Mouse (Mus musculus) hindbrain, embryonic 16.5 days (tissue): Measurements from ENCODE around the gene Akap6. TPM values are rescaled to one million over a fixed set of nuclear protein-coding genes. Genes with fewer than 3 reads are reported as not detected.

Source experiments
- ATAC-seq: fragments of 200-750 bp; cut with Nextera tagmentation; 2 replicates; pipeline ENCODE4 v1.8.0; 2017; ENCODE audit warnings: moderate TSS enrichment, moderate library complexity
- H3K27ac ChIP-seq: fragments of 300-500 bp; sonication (generic); 2 replicates; pipeline ENCODE4 v1.5.1; 2014; ENCODE audit warnings: low read depth, mild to moderate bottlenecking, control low read depth, low read length, moderate library complexity
- H3K27me3 ChIP-seq: fragments of 300-500 bp; sonication (generic); replicated peaks from 2 replicates; pipeline ENCODE4 v1.6.1; 2014; ENCODE audit warnings: low read length; ENCODE audit not compliant: control insufficient read depth, insufficient read depth
- H3K36me3 ChIP-seq: fragments of 300-500 bp; sonication (generic); 2 replicates; pipeline ENCODE4 v1.6.1; 2014; ENCODE audit warnings: mild to moderate bottlenecking, low read length, moderate library complexity, mixed read lengths; ENCODE audit not compliant: control insufficient read depth, insufficient read depth
- H3K4me1 ChIP-seq: fragments of 300-500 bp; sonication (generic); 2 replicates; pipeline ENCODE4 v1.6.1; 2014; ENCODE audit warnings: low read depth, low read length; ENCODE audit not compliant: control insufficient read depth, insufficient read depth
- H3K4me2 ChIP-seq: fragments of 300-500 bp; sonication (generic); 2 replicates; pipeline ENCODE4 v1.6.1; 2014; ENCODE audit warnings: mild to moderate bottlenecking, low read length, control low read depth, moderate library complexity
- H3K4me3 ChIP-seq: fragments of 300-500 bp; sonication (generic); 2 replicates; pipeline ENCODE4 v1.5.1; 2014; ENCODE audit warnings: mild to moderate bottlenecking, low read length, control low read depth, moderate library complexity
- H3K9ac ChIP-seq: fragments of 300-500 bp; sonication (generic); 2 replicates; pipeline ENCODE4 v1.6.1; 2014; ENCODE audit warnings: low read depth, mild to moderate bottlenecking, control low read depth, low read length, moderate library complexity
- H3K9me3 ChIP-seq: fragments of 300-500 bp; sonication (generic); 2 replicates; pipeline ENCODE4 v1.6.1; 2014; ENCODE audit warnings: mild to moderate bottlenecking, low read length, moderate library complexity; ENCODE audit not compliant: control insufficient read depth
- WGBS: fragments of 180-500 bp; shearing (Covaris S2); extraction: QIAGEN DNeasy Blood & Tissue Kit; methylation state at CpG from one replicate; pipeline ENCODE4 v1.1.7; 2014; 5-methylcytosine and 5-hydroxymethylcytosine counted together
- polyA plus RNA-seq: library from polyadenylated mRNA; unstranded; fragments of >200 nt; fragmentation: Nextera tagmentation; extraction: Ambion mirVana; gene quantifications from 2 replicates; pipeline ENCODE4 v1.2.1, GENCODE M21; 2015

Akap6 gene
- polyA plus RNA-seq, 1 experiment from 2014 or later: 23.9 TPM

GRCm38 (mm10) chr12:52790350-52790768, 91.2 kb downstream of the Akap6 start:
- Histone ChIP-seq H3K9me3 (no peaks in the 10 kb centered on the region), H3K27me3 (no peaks in the 10 kb centered on the region), H3K27ac (peak overlapping the region; percentile 35; the same call in 1 of the 2 replicates), H3K4me1 (peaks cover 15% of the 10 kb centered on the region), H3K4me3 (no peak overlapping the region), H3K4me2 (peak overlapping the region; percentile 28), H3K36me3 (no peaks in the 10 kb centered on the region), H3K9ac (no peak overlapping the region)
- 12% methylated on average over 8 of the region's 8 CpGs for WGBS
- peak; percentile 69 for ATAC-seq

DNA sequence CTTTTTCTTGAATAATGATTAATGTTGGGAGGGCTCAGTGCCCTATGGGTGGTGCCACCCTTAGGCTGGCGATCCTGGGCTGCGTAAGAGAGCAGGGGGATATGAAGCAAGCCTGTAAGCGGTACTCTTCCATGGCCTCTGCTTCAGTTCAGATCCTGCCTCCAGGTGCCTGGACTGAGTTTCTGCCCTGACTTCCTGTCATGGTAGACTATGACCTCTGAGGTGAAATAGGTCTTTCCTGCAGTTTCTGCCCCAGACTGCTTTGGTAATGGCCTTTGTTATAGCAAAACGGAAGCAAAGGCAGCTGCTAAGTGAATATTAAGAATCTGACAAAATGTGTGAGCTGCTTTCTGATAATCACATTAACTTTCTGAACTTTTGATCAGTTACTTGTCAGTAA, 94.9 kb downstream of the Akap6 start:
- 92% methylated on average over 4 of the region's 4 CpGs for WGBS
- H3K4me2 ChIP-seq: no peak overlapping the region
- H3K36me3 ChIP-seq: 0 out of 2 replicates have a peak, but pooled peaks cover 2% of the 10 kb centered on the region
- H3K27ac ChIP-seq: no peak overlapping the region
- H3K9me3 ChIP-seq: no peaks in the 10 kb centered on the region
- no peak overlapping the region for H3K9ac ChIP-seq
- no peak overlapping the region for H3K4me3 ChIP-seq
- no peak for ATAC-seq
- peaks cover 14% of the 10 kb centered on the region for H3K4me1 ChIP-seq
- H3K27me3 ChIP-seq: no peaks in the 10 kb centered on the region

- Histone ChIP-seq H3K4me3 (no peak overlapping the region), H3K36me3 (0 out of 2 replicates have a peak, but pooled peaks cover 2% of the 10 kb centered on the region), H3K27me3 (no peaks in the 10 kb centered on the region), H3K4me2 (no peak overlapping the region), H3K9me3 (no peaks in the 10 kb centered on the region), H3K4me1 (peaks cover 5% of the 10 kb centered on the region), H3K9ac (no peak overlapping the region), H3K27ac (no peak overlapping the region)
- WGBS: 86% methylated on average over 18 of the region's 18 CpGs
- ATAC-seq: no peak
Observed at GRCm38 (mm10) chr12:52795551-52796470, 96.6 kb downstream of the Akap6 start.

DNA sequence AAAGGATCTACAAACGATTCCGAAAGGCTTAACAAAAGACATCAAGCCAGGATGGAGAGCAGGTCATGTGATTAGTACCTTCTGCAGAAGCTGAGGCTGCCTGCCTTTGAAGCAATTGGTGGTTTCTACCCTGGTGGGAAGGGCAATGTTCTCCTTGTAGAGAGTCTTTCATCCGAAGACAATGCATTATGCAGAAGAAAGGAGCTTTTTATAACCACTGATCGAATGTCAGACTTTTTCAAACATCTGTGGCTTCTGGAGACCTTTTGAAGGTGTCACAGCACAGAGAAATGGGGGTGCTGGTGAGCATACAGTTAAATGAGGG, 97.2 kb downstream of the Akap6 start:
- Histone ChIP-seq H3K4me1 (peaks cover 4% of the 10 kb centered on the region; the same call in 1 of the 2 replicates), H3K4me3 (no peak overlapping the region), H3K9ac (no peak overlapping the region), H3K9me3 (no peaks in the 10 kb centered on the region), H3K4me2 (no peak overlapping the region), H3K36me3 (0 out of 2 replicates have a peak, but pooled peaks cover 2% of the 10 kb centered on the region), H3K27me3 (no peaks in the 10 kb centered on the region), H3K27ac (no peak overlapping the region)
- no peak for ATAC-seq
- 27% methylated on average over 4 of the region's 4 CpGs for WGBS

GRCm38 (mm10) chr12:52799717-52800116, 100.5 kb downstream of the Akap6 start:
- H3K4me3 ChIP-seq: no peak overlapping the region
- no peak overlapping the region for H3K27ac ChIP-seq
- H3K4me2 ChIP-seq: no peak overlapping the region
- H3K9me3 ChIP-seq: no peaks in the 10 kb centered on the region
- no peak for ATAC-seq
- 87% methylated on average over 9 of the region's 9 CpGs for WGBS
- no peak overlapping the region for H3K9ac ChIP-seq
- 0 out of 2 replicates have a peak, but pooled peaks cover 2% of the 10 kb centered on the region for H3K36me3 ChIP-seq
- no peaks in the 10 kb centered on the region; the same call in 1 of the 2 replicates for H3K4me1 ChIP-seq
- H3K27me3 ChIP-seq: no peaks in the 10 kb centered on the region

DNA sequence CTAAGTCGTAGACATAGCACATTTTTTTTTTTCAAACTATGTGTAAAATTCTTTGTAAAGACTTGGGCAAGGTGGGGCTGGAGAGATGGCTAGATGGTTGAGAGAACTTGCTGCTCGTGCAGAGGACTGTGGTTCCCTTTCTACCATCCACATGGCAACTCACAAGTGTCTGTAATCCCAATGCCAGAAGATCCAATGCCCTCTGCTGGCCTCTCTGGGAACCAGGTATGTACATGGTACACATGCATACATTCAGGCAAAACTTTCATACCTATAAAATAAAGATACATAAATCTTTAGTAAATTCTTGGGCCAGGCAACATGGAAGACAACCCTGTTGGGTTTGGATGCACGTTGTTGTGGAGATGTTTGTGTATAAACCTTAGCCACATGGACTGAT, 107.1 kb downstream of the Akap6 start:
- no peak overlapping the region for H3K4me3 ChIP-seq
- 73% methylated on average over 3 of the region's 3 CpGs for WGBS
- H3K9me3 ChIP-seq: no peaks in the 10 kb centered on the region
- H3K4me2 ChIP-seq: no peak overlapping the region
- no peaks in the 10 kb centered on the region for H3K4me1 ChIP-seq
- ATAC-seq: no peak
- H3K27me3 ChIP-seq: no peaks in the 10 kb centered on the region
- H3K9ac ChIP-seq: no peak overlapping the region
- H3K36me3 ChIP-seq: no peaks in the 10 kb centered on the region
- no peak overlapping the region for H3K27ac ChIP-seq

GRCm38 (mm10) chr12:52818588-52818987, 119.4 kb downstream of the Akap6 start:
- ATAC-seq: peak; percentile 69
- no peak overlapping the region for H3K4me3 ChIP-seq
- no peak overlapping the region for H3K27ac ChIP-seq
- no peak overlapping the region for H3K9ac ChIP-seq
- no peaks in the 10 kb centered on the region; the same call in 1 of the 2 replicates for H3K4me1 ChIP-seq
- H3K4me2 ChIP-seq: peak overlapping the region; percentile 1; the same call in 1 of the 2 replicates
- no peaks in the 10 kb centered on the region for H3K36me3 ChIP-seq
- no peaks in the 10 kb centered on the region for H3K9me3 ChIP-seq
- 39% methylated on average over 7 of the region's 7 CpGs for WGBS
- H3K27me3 ChIP-seq: no peaks in the 10 kb centered on the region

DNA sequence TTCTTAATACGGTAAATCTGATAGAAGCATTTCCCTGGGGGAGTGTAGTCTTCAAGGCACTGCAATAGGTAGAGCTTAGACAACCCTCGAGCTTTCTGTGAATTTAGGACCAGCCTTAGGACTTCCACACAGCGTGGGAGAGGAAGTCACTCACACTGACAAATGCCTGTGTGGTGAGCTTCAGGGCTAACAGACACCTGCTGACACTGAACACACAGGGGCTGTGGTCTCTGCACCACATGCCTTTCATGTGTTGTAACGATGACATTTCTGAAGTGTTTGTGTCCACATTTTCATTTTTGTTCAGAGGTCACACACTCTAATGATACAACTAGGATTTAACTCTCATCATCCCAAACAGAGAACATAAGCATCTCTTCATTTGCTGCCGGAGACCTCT, 125.6 kb downstream of the Akap6 start:
- Histone ChIP-seq H3K4me2 (no peak overlapping the region), H3K36me3 (no peaks in the 10 kb centered on the region), H3K4me1 (no peaks in the 10 kb centered on the region), H3K4me3 (no peak overlapping the region), H3K9me3 (no peaks in the 10 kb centered on the region), H3K9ac (no peak overlapping the region), H3K27ac (no peak overlapping the region), H3K27me3 (no peaks in the 10 kb centered on the region)
- no peak for ATAC-seq
- 88% methylated on average over 5 of the region's 5 CpGs for WGBS

GRCm38 (mm10) chr12:52828944-52829736, 130.0 kb downstream of the Akap6 start:
- Histone ChIP-seq H3K4me1 (peaks cover 6% of the 10 kb centered on the region), H3K9me3 (no peaks in the 10 kb centered on the region), H3K36me3 (no peaks in the 10 kb centered on the region), H3K9ac (no peak overlapping the region), H3K27me3 (no peaks in the 10 kb centered on the region), H3K4me2 (no peak overlapping the region), H3K4me3 (no peak overlapping the region), H3K27ac (no peak overlapping the region)
- WGBS: 74% methylated on average over 14 of the region's 14 CpGs
- no peak for ATAC-seq
